Mouse (Mus musculus): ENCODE data around the gene Mrps10.
"Not testable (repeated sequence)": the region's sequence is repeated elsewhere in the genome, so short reads cannot be mapped to it uniquely, and the experiment has no call there.

The Mrps10 gene

GRCm38 (mm10) chr17:47383266-47383665 is 14.6 kb downstream of the Mrps10 start:
- peak in 1 of 2 experiments; percentile 14 for DNase-seq

GRCm38 (mm10) chr17:47384064-47384463 is 15.4 kb downstream of the Mrps10 start:
- no peak for DNase-seq

- no peak for DNase-seq
Observed at GRCm38 (mm10) chr17:47385145-47385544, 16.5 kb downstream of the Mrps10 start, which contains the start of gene Guca1b. Guca1b (plus strand) TSS chr17:47385393.

- DNase-seq = peak; percentile 52 to 57
Observed at GRCm38 (mm10) chr17:47386649-47387048, 18.0 kb downstream of the Mrps10 start.

GRCm38 (mm10) chr17:47394223-47394869 is 25.7 kb downstream of the Mrps10 start:
- DNase-seq = peak in 1 of 2 experiments; percentile 19

- DNase-seq = peak; percentile 68 to 70
Observed at GRCm38 (mm10) chr17:47395376-47395913, 26.8 kb downstream of the Mrps10 start.

GRCm38 (mm10) chr17:47399091-47399490 is 30.4 kb downstream of the Mrps10 start:
- DNase-seq = no peak

- no peak for DNase-seq
Observed at GRCm38 (mm10) chr17:47400451-47400850, 31.8 kb downstream of the Mrps10 start, which contains the start of gene Guca1a. Guca1a (minus strand) TSS chr17:47400584.

- DNase-seq = no peak
Observed at GRCm38 (mm10) chr17:47407717-47408557, 39.2 kb downstream of the Mrps10 start.

GRCm38 (mm10) chr17:47408558-47408898 is 39.8 kb downstream of the Mrps10 start:
- DNase-seq = peak; percentile 61 to 73

GRCm38 (mm10) chr17:47409897-47410861 is 41.5 kb downstream of the Mrps10 start:
- peak in 1 of 2 experiments; percentile 15 for DNase-seq

- no peak for DNase-seq
Observed at GRCm38 (mm10) chr17:47420195-47420594, 51.5 kb downstream of the Mrps10 start.

GRCm38 (mm10) chr17:47421566-47421965 is 52.9 kb downstream of the Mrps10 start:
- no peak for DNase-seq

- not testable (repeated sequence) for DNase-seq
Observed at GRCm38 (mm10) chr17:47422616-47423015, 53.9 kb downstream of the Mrps10 start.

GRCm38 (mm10) chr17:47424186-47424585 is 55.5 kb downstream of the Mrps10 start:
- DNase-seq = no peak

- DNase-seq = no peak
Observed at GRCm38 (mm10) chr17:47427316-47427715, 58.6 kb downstream of the Mrps10 start.

- peak; percentile 60 to 73 for DNase-seq
Observed at GRCm38 (mm10) chr17:47428831-47429304, 60.2 kb downstream of the Mrps10 start.

- DNase-seq = no peak
Observed at GRCm38 (mm10) chr17:47430815-47431214, 62.1 kb downstream of the Mrps10 start.
